Mouse (Mus musculus): ENCODE measurements around the gene Gm49358. TPM values are rescaled to one million over a fixed set of nuclear protein-coding genes. Genes with fewer than 3 reads are reported as not detected.

Gene Gm49358
- polyA plus RNA-seq, 1 experiment from 2014 or later = not detected

GRCm38 (mm10) chr10:86810000-86810399, 46.2 kb downstream of the Gm49358 start:
- Histone ChIP-seq H3K27me3 (ENCODE audit: control insufficient read depth, insufficient read depth, low read length) (no peaks in the 10 kb centered on the region), H3K36me3 (ENCODE audit: control insufficient read depth, insufficient read depth, low read length) (no peaks in the 10 kb centered on the region), H3K4me3 (ENCODE audit: low read depth, low read length) (no peak overlapping the region), H3K4me1 (ENCODE audit: control insufficient read depth, insufficient read depth, low read length) (peaks cover 14% of the 10 kb centered on the region), H3K9ac (ENCODE audit: low read depth, low read length) (no peak overlapping the region), H3K4me2 (no peak overlapping the region), H3K27ac (ENCODE audit: low read depth, low read length) (no peak overlapping the region), H3K9me3 (replicated peaks; ENCODE audit: control insufficient read depth, low read length) (no peaks in the 10 kb centered on the region)
- ATAC-seq (replicated peaks; ENCODE audit: insufficient number of reproducible peaks, low FRiP score, low TSS enrichment) = no peak
- WGBS (ENCODE audit: insufficient replicate concordance) = 88% methylated on average over 9 of the region's 9 CpGs

GRCm38 (mm10) chr10:86810612-86811011, 46.8 kb downstream of the Gm49358 start:
- no peak overlapping the region for H3K4me2 ChIP-seq
- H3K4me1 ChIP-seq (ENCODE audit: control insufficient read depth, insufficient read depth, low read length) = peaks cover 14% of the 10 kb centered on the region
- no peak overlapping the region for H3K9ac ChIP-seq (ENCODE audit: low read depth, low read length)
- ATAC-seq (replicated peaks; ENCODE audit: insufficient number of reproducible peaks, low FRiP score, low TSS enrichment) = no peak
- WGBS (ENCODE audit: insufficient replicate concordance) = 92% methylated on average over 5 of the region's 5 CpGs
- H3K27ac ChIP-seq (ENCODE audit: low read depth, low read length) = no peak overlapping the region
- no peaks in the 10 kb centered on the region for H3K9me3 ChIP-seq (replicated peaks; ENCODE audit: control insufficient read depth, low read length)
- H3K4me3 ChIP-seq (ENCODE audit: low read depth, low read length) = no peak overlapping the region
- no peaks in the 10 kb centered on the region for H3K27me3 ChIP-seq (ENCODE audit: control insufficient read depth, insufficient read depth, low read length)
- H3K36me3 ChIP-seq (ENCODE audit: control insufficient read depth, insufficient read depth, low read length) = no peaks in the 10 kb centered on the region

- H3K9me3 ChIP-seq (replicated peaks; ENCODE audit: control insufficient read depth, low read length) = no peaks in the 10 kb centered on the region
- H3K27me3 ChIP-seq (ENCODE audit: control insufficient read depth, insufficient read depth, low read length) = no peaks in the 10 kb centered on the region
- peak overlapping the region; percentile 74 for H3K27ac ChIP-seq (ENCODE audit: low read depth, low read length)
- H3K36me3 ChIP-seq (ENCODE audit: control insufficient read depth, insufficient read depth, low read length) = no peaks in the 10 kb centered on the region
- WGBS (ENCODE audit: insufficient replicate concordance) = 67% methylated on average over 19 of the region's 19 CpGs
- ATAC-seq (replicated peaks; ENCODE audit: insufficient number of reproducible peaks, low FRiP score, low TSS enrichment) = no peak
- peaks cover 25% of the 10 kb centered on the region for H3K4me1 ChIP-seq (ENCODE audit: control insufficient read depth, insufficient read depth, low read length)
- H3K9ac ChIP-seq (ENCODE audit: low read depth, low read length) = no peak overlapping the region; the same call in 1 of the 2 replicates
- no peak overlapping the region for H3K4me3 ChIP-seq (ENCODE audit: low read depth, low read length)
- H3K4me2 ChIP-seq = peak overlapping the region; percentile 6; the same call in 1 of the 2 replicates
These were observed 50.7 kb downstream of the Gm49358 start for GRCm38 (mm10) chr10:86814292-86815131.

- H3K4me1 ChIP-seq (ENCODE audit: control insufficient read depth, insufficient read depth, low read length) = peaks cover 27% of the 10 kb centered on the region
- H3K27ac ChIP-seq (ENCODE audit: low read depth, low read length) = no peak overlapping the region
- no peak overlapping the region for H3K4me2 ChIP-seq
- H3K9ac ChIP-seq (ENCODE audit: low read depth, low read length) = no peak overlapping the region; the same call in 1 of the 2 replicates
- no peak for ATAC-seq (replicated peaks; ENCODE audit: insufficient number of reproducible peaks, low FRiP score, low TSS enrichment)
- no peaks in the 10 kb centered on the region for H3K9me3 ChIP-seq (replicated peaks; ENCODE audit: control insufficient read depth, low read length)
- H3K36me3 ChIP-seq (ENCODE audit: control insufficient read depth, insufficient read depth, low read length) = no peaks in the 10 kb centered on the region
- no peaks in the 10 kb centered on the region for H3K27me3 ChIP-seq (ENCODE audit: control insufficient read depth, insufficient read depth, low read length)
- 71% methylated on average over 7 of the region's 7 CpGs for WGBS (ENCODE audit: insufficient replicate concordance)
- no peak overlapping the region for H3K4me3 ChIP-seq (ENCODE audit: low read depth, low read length)
These were observed 51.4 kb downstream of the Gm49358 start for GRCm38 (mm10) chr10:86815133-86815532.

GRCm38 (mm10) chr10:86819649-86820165, 55.9 kb downstream of the Gm49358 start:
- H3K9ac ChIP-seq (ENCODE audit: low read depth, low read length) = no peak overlapping the region
- H3K9me3 ChIP-seq (replicated peaks; ENCODE audit: control insufficient read depth, low read length) = no peaks in the 10 kb centered on the region
- H3K36me3 ChIP-seq (ENCODE audit: control insufficient read depth, insufficient read depth, low read length) = no peaks in the 10 kb centered on the region
- ATAC-seq (replicated peaks; ENCODE audit: insufficient number of reproducible peaks, low FRiP score, low TSS enrichment) = no peak
- peak overlapping the region; percentile 54; the same call in 1 of the 2 replicates for H3K27ac ChIP-seq (ENCODE audit: low read depth, low read length)
- peaks cover 16% of the 10 kb centered on the region for H3K4me1 ChIP-seq (ENCODE audit: control insufficient read depth, insufficient read depth, low read length)
- no peak overlapping the region for H3K4me3 ChIP-seq (ENCODE audit: low read depth, low read length)
- 42% methylated on average over 8 of the region's 8 CpGs for WGBS (ENCODE audit: insufficient replicate concordance)
- no peaks in the 10 kb centered on the region for H3K27me3 ChIP-seq (ENCODE audit: control insufficient read depth, insufficient read depth, low read length)
- no peak overlapping the region for H3K4me2 ChIP-seq

GRCm38 (mm10) chr10:86821014-86821413, 57.2 kb downstream of the Gm49358 start:
- no peak overlapping the region for H3K4me2 ChIP-seq
- H3K4me3 ChIP-seq (ENCODE audit: low read depth, low read length) = no peak overlapping the region
- no peak overlapping the region for H3K27ac ChIP-seq (ENCODE audit: low read depth, low read length)
- H3K9me3 ChIP-seq (replicated peaks; ENCODE audit: control insufficient read depth, low read length) = no peaks in the 10 kb centered on the region
- H3K27me3 ChIP-seq (ENCODE audit: control insufficient read depth, insufficient read depth, low read length) = no peaks in the 10 kb centered on the region
- peaks cover 18% of the 10 kb centered on the region for H3K4me1 ChIP-seq (ENCODE audit: control insufficient read depth, insufficient read depth, low read length)
- WGBS (ENCODE audit: insufficient replicate concordance) = 88% methylated on average over 7 of the region's 7 CpGs
- H3K9ac ChIP-seq (ENCODE audit: low read depth, low read length) = no peak overlapping the region
- ATAC-seq (replicated peaks; ENCODE audit: insufficient number of reproducible peaks, low FRiP score, low TSS enrichment) = no peak
- peaks cover 2% of the 10 kb centered on the region; the same call in 1 of the 2 replicates for H3K36me3 ChIP-seq (ENCODE audit: control insufficient read depth, insufficient read depth, low read length)

- no peak overlapping the region for H3K9ac ChIP-seq (ENCODE audit: low read depth, low read length)
- H3K36me3 ChIP-seq (ENCODE audit: control insufficient read depth, insufficient read depth, low read length) = peaks cover 6% of the 10 kb centered on the region
- 79% methylated on average over 6 of the region's 6 CpGs for WGBS (ENCODE audit: insufficient replicate concordance)
- no peak overlapping the region for H3K27ac ChIP-seq (ENCODE audit: low read depth, low read length)
- no peak overlapping the region for H3K4me2 ChIP-seq
- H3K9me3 ChIP-seq (replicated peaks; ENCODE audit: control insufficient read depth, low read length) = no peaks in the 10 kb centered on the region
- no peaks in the 10 kb centered on the region for H3K27me3 ChIP-seq (ENCODE audit: control insufficient read depth, insufficient read depth, low read length)
- H3K4me1 ChIP-seq (ENCODE audit: control insufficient read depth, insufficient read depth, low read length) = peaks cover 11% of the 10 kb centered on the region
- ATAC-seq (replicated peaks; ENCODE audit: insufficient number of reproducible peaks, low FRiP score, low TSS enrichment) = no peak
- no peak overlapping the region for H3K4me3 ChIP-seq (ENCODE audit: low read depth, low read length)
These were observed 60.3 kb downstream of the Gm49358 start for GRCm38 (mm10) chr10:86824093-86824492.

- H3K4me2 ChIP-seq = no peak overlapping the region
- H3K9ac ChIP-seq (ENCODE audit: low read depth, low read length) = no peak overlapping the region
- H3K4me1 ChIP-seq (ENCODE audit: control insufficient read depth, insufficient read depth, low read length) = peaks cover 5% of the 10 kb centered on the region
- 80% methylated on average over 14 of the region's 14 CpGs for WGBS (ENCODE audit: insufficient replicate concordance)
- no peaks in the 10 kb centered on the region for H3K27me3 ChIP-seq (ENCODE audit: control insufficient read depth, insufficient read depth, low read length)
- peaks cover 6% of the 10 kb centered on the region for H3K36me3 ChIP-seq (ENCODE audit: control insufficient read depth, insufficient read depth, low read length)
- no peaks in the 10 kb centered on the region for H3K9me3 ChIP-seq (replicated peaks; ENCODE audit: control insufficient read depth, low read length)
- no peak for ATAC-seq (replicated peaks; ENCODE audit: insufficient number of reproducible peaks, low FRiP score, low TSS enrichment)
- no peak overlapping the region for H3K27ac ChIP-seq (ENCODE audit: low read depth, low read length)
- H3K4me3 ChIP-seq (ENCODE audit: low read depth, low read length) = no peak overlapping the region
These were observed 61.1 kb downstream of the Gm49358 start for GRCm38 (mm10) chr10:86824871-86825270.

All from heart, embryonic 11.5 days (tissue).